Mouse (Mus musculus) ES-Bruce4 (cell line): Measurements from ENCODE around the gene Epn3.

Source experiments
- CTCF ChIP-seq: IDR thresholded peaks from one replicate; pipeline ENCODE4 v1.8.1; 2011; ENCODE audit warnings: low read depth, low read length
- EP300 ChIP-seq: IDR thresholded peaks from 2 replicates; pipeline ENCODE4 v1.6.1; 2011; ENCODE audit warnings: low read depth, low read length; ENCODE audit not compliant: insufficient read depth
- POLR2A ChIP-seq: IDR thresholded peaks from one replicate; pipeline ENCODE4 v1.8.1; 2011; ENCODE audit warnings: low read length; ENCODE audit not compliant: insufficient read depth

- no peak for TF ChIP-seq CTCF
- TF ChIP-seq POLR2A, result no peak
- no peak for TF ChIP-seq EP300
Observed at GRCm38 (mm10) chr11:94533171-94533570, 33.4 kb upstream of the Epn3 start.
